Mouse (Mus musculus): ENCODE measurements around the gene Man1c1. TPM values are rescaled to one million over a fixed set of nuclear protein-coding genes. Genes with fewer than 3 reads are reported as not detected.
A peak's percentile ranks its signal among the peaks of the same experiment; 100 is the strongest.

Gene Man1c1
- total RNA-seq, 2 experiments from 2014 or later = 30.4 to 30.7 TPM

DNA sequence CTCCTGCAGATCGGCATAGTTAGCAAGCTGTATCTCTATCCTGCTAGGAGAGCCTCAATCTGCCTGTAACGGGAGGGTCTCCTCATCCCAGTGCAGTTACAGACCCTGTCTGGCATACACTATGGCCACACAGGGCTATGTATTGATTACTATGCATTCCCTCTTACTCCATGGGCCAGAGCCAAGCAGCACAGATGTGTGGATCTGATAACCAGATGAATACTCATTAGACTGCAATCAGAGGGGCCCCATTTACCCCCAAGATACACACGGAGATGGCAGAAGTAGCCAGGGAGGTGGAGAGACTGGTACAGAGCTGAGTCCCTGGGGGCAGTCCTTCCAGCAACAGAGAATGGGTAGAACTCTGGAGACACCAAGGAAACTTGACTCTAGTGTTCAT lies 101.5 kb downstream of the Man1c1 start:
- no peak for DNase-seq

DNA sequence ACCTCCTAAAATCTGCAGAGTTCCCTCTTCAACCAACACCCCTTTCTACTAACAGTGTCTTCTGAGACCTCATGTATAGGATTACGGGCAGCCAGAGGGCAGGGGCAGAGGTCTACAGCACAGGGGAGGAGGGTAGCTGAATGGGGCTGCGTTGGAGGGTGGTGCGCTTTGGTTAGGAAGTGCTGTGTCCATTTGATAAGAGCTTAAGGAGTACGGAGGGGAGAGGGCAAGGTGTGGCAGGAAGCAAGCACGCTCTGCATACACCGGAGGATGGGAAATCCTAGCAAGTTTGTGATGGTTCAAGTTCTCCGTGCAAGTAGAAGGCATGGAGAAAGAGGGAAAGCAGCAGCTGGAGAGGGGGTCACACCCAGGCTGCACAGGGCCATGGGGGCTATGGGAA lies 102.1 kb downstream of the Man1c1 start:
- no peak for DNase-seq

DNA sequence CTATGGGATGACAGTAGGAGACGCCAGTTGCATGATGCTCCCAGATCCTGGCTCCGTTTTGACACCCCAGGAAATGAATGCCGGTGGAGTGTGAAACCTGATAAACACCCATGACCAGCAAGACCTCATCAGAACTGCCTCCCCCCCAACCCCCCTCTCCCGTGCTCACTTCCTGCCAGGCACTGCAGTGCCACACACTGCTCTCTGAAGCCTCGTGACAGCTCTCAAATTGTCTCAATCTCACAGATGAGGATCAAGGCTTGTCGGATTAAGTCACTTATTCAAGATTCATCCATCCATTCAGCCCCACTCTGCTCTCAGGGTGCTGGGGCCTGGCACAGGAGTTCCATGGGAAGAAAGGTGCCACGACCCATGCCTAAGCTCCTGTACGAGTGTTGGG lies 102.7 kb downstream of the Man1c1 start:
- DNase-seq = no peak

DNA sequence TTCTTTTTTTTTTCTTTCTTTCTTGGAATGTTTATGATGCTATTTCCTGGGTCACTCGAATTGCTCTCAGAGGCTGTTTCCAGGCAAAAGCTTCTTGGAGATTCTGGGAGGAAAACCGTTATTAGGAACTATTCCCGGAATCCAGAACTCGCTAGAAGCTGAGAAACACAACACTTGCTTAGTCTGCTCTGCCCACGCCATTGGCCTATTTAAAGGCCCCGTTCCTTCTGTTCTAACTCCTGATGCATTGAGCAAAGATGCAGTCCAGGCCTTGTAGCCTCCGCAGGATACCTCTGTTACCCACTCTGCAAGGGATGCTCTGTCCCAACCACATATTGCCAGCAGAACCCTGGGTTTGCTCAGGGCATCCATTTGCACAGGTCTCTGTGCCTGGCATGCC lies 103.3 kb downstream of the Man1c1 start:
- DNase-seq = no peak

DNA sequence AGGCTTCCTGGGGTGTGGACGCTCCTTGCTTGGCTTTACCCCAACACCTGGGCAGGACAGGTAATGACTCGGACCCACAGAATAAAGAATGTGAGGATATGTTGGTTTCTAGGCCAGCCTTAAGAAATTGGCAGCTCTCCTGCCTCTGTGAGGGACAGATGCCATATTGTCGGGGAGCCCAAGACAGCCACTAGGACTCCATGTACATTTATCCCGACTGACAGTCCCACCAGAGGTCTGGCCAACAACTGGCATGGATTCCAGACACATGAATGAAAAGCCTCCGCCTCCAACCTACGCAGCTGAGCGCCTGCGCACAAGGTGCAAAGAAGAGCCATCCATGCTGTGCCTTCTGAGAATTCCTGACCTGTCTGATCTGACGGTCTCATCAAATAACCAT lies 104.0 kb downstream of the Man1c1 start:
- DNase-seq = no peak

DNA sequence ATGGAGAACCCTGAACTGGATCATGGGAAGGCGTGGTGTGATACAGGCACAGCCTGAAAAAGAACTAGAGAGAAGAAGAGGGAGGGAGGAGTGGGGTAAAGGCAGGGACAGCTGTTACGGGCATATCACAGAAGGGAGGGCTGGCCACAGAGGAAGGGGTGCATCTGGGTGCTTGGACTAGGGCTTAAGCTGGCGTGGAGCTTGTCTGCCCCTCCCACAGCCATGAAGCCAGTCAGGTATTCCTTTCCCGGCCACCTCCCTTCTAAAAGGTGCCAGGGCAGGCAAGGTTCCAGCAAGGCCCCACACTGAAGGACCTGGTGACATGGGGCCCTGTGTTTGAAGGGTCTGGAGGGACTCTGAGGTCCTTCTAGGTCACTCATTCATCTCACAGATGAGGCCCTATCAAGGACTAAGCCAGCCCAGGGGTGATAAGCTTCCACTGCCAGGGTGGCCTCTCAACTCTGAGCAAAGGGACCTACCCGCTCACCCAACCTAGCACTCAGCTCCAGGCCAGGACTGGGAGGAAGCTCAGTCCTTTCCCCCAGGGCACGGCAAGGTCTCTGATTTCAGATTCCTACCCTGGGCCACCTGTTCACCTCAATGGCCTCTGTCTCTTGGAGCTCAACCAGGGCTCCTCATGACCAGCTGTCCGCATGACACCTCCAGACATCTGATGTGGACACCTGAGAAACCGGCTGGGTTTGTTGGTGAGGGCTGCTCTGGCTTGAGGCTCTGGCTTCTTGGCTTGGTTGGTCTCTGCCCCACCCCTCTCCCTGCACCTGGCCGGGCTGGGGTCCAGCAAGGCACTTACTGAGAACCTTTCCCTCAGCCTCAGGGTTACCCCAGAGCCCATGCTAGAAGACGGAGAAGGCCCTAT lies 107.0 kb downstream of the Man1c1 start:
- peak; percentile 46 for DNase-seq

DNA sequence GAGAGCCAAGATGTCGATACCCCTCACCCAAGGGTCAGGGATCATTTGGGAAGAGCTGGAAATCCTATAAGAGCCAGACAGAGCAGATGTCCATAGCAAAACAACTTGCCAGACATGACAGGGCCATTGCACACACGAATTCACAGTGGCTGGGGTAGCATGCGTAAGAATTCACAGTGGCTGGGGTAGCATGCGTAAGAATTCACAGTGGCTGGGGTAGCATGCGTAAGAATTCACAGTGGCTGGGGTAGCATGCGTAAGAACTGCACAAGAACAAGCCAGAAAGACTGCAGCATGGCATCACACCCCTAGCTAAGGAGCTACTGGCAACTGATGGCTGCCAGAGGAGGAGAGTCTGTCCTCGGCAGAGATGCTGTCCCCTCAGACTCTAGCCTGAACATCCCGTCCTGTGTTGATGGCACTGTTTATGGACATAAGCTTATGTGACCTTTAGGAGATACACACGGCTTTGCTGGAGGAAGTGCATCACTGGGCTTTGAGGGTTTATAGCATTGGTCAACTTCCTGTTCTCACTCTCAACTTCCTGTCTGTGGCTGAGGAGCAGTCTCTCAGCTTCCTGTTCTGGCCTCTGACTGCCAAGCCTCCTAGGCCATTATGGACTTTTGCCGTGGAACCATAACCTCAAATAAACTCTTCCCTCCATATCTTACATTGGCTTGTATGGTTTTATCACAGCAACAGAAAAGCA lies 109.2 kb downstream of the Man1c1 start:
- DNase-seq = no peak

DNA sequence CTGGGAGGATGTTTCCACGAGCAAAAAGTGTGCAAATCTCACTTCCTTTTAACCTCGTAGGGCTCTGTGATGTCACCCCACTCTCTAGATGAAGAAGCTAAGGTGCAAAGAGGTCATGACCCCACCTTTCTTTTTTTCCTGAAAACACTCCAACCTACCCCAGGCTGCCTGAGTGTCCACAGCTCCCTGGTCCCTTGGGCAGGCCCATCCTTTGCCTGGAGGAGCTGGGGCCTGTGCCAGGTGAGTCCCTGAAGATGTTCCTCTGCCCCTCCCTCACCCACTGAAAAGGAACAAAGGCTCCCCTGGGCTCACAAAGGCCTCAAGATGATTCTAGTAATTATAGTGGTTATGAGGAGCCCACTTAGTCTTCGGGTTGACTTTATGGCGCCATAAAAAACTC lies 111.6 kb downstream of the Man1c1 start:
- no peak for DNase-seq

DNA sequence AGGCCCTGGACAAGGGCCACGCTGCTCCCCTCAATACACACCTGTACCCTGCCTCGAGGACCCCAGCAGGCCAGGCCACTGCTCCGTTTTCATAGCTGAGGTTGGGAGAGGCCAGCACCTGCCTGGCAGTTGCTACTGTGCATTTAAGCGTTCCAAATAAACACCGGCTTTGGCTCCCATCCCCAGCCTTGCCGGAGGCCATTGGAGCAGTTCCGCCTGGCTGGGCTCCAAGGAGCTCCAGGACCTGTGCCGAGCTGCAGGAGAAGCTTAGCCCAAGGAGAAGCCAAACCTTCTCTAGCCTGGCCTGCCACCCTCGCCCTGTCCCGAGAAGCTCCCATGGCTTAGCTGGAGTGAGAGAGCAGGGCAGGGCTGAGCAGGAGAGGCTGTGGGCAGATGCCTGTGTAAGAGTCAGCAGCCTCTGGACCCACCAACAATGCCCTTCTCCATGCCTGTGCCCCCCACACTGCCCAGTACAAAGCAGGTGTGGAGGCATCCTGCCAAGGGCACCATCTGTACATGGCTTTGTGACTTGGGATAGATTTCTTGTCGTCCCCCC lies 112.5 kb downstream of the Man1c1 start:
- peak; percentile 90 for DNase-seq

DNA sequence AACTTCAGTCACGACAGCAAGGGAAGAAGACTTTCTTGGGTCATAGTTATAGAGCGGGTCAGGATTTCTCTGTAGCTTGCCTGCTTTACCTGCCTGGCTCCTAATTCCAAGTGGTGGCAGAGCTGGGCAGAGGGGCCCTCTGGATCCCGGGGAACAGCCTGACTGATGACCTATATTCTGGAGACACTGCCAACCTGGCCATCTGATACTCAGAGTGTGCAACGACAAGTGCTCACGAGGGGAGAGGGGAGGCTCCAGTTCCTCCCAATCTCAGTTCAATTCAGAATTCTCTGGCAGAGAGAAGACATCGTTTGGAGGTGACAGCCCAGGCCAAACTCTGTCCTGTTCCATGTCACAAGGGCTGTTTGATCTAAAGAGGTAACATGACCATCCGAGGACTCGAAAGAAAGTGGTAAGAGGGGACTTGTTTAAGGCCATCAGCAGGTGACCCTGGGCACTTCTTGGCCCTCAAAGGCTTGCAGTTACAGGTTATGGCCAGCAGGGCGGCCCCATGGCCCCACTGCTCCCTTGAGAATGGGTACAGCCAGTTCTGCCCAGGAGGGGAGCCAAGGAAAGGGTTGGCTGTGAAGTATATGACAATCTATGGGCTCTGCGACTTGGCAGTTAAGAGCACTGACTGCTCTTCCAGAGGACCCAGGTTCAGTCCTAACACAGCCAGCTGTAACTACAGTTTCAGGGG lies 113.7 kb downstream of the Man1c1 start:
- DNase-seq = no peak

DNA sequence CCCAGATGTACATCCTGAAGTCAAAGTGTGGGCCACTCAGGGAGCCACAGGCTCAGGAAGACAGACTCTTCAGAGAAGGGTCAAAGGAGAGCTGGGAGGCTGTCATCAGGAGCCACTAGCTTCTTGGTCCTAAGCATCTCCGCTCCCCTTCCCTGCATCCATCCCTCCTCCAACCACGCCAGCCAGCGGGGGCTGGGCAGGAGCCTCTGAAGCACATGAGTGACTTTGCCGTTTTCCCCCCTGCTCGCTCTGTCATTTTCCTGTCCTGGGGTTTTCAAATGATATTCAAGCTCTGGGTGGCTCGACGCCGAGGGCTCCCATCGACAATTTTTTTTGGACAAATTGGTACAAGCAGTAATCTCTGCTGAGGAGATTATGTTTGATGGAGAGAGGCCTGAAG lies 114.3 kb downstream of the Man1c1 start:
- no peak for DNase-seq

DNA sequence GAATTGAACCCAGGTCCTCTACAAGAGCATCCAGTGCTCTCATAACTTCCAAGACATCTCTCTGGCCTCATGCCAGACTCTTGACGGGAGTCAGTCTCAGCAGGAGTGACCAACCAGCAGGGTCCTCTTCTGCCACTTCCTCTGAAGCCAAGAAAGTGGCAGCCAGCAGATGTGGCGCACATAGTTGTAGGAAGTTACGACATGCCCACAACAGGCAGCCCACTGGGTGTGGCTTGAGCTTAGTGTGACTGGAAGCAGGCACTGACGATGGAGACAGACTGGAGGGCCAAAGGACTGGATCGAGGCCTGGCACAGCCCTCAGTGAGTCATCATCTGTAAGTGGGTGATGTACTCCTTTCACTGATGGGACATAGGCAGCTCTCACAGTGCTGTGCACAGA lies 115.1 kb downstream of the Man1c1 start:
- no peak for DNase-seq

DNA sequence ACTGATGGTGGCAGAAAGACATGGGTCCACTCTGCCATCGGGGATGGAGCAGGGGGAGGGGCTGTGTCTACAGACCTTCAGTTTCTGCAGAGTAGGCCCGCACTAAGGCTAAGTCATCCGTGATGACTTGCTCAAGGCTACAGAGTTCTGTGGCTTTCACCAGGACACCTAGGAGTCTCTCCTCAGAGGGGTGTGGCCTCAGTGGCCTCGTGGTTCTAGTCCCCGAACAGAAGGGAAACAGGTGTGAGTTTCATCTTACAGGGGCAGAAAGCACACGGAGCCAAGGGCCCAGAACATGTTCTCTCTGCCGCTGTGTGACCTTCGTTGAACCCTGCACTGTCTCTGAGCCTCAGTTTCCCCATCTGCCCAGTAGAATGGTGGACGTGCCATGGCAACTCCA lies 115.8 kb downstream of the Man1c1 start:
- no peak for DNase-seq

DNA sequence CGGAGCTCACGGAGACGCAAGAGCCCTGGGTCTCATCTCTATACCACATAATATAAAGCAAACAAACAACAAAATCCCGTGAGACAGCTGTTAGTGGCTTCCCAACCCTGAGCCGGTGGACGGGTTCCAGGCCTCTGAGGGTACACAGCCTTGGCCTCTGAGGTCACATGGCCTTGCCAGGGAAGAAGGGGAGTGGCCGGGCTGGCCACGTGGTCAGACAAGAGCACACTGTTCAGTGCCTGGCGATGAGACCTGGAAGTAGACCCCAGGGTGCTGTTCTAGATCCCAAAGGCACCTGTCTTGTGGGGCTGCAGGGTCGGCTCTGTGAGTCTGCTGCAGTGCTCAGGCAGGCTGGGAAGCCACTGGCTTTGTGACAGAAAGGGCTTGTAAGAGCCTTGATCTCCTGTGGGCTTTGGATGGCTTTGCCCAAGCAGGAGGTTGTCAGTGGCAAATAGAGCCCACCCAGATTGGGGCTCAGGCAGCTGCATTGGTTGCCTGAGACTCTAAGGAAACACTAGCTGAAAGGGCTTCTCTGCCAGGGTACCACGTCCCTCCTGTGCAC lies 116.4 kb downstream of the Man1c1 start:
- no peak for DNase-seq

DNA sequence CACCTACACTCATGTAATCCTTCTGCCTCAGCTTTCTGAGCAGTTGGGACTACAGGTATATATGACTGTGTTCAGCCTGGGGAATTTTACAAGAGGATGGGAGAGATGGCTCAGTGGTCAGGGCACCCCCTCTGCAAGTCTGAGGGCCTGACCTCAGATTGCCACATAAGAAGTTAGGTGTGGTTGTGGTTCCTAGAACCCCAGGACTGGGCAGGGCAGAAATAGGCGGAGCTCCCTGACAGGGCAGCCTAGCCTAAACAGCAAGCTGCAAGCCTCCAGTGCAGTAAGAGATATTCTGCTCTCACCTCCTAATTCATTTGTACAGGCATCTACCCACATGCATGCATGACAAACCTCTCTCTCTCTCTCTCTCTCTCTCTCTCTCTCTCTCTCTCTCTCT lies 117.5 kb downstream of the Man1c1 start:
- no peak for DNase-seq

DNA sequence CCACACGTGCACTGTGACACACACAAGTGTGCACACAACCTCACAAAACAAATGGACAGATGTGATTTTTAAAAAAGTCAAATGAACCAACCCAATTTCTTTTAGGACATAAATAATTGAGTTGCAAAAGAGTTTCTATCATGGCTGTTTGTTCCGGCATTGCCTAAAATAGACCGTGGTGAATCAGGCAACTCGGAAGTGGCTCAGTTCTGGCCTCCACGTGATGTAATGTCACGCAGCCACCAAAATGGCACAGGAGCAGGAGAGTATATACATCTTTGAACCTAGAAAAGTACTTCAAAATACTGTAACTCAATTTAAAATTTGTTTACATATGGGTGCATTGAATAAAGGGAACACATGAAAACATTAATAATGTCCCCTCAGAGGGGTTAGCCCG lies 118.0 kb downstream of the Man1c1 start:
- no peak for DNase-seq

DNA sequence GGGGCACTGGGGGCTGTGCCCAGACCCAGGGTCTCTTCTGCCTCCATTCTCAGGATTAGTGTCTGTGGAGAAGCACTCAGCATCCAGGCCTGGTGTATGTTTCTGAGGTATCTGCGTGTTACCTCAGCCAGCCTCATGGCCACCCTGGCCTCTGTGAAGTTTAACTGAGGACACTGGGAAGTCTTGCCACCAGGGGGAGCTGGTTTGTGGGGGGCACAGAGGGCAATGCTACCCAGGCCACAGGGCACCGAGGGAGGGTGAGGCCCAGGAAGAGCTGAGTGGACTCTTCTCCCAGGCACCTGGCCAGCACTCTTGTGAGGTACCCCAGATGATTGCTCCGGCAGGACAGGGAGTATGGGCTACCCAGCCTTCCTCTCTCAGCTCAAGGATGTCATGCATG lies 120.6 kb downstream of the Man1c1 start:
- DNase-seq = peak; percentile 69

DNA sequence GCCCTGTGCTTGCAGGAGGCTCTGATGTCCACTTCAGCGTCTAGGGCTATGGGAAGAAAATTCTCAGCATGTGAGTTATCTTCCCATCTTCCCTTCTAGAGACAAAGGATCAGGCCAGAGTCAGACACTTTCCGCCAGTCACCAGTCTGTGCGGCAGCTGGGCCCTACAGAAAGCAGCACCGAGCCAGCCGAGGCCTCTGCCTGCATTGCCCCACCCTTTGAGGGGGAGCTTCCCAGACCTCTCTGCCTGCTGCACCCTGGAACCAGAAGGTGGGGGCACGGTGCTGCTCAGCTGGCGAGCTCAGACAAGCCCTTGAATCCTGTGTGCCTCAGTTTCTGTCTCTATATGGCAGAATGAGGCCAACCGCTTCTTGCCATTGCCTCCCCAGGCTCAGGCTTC lies 122.7 kb downstream of the Man1c1 start:
- no peak for DNase-seq

DNA sequence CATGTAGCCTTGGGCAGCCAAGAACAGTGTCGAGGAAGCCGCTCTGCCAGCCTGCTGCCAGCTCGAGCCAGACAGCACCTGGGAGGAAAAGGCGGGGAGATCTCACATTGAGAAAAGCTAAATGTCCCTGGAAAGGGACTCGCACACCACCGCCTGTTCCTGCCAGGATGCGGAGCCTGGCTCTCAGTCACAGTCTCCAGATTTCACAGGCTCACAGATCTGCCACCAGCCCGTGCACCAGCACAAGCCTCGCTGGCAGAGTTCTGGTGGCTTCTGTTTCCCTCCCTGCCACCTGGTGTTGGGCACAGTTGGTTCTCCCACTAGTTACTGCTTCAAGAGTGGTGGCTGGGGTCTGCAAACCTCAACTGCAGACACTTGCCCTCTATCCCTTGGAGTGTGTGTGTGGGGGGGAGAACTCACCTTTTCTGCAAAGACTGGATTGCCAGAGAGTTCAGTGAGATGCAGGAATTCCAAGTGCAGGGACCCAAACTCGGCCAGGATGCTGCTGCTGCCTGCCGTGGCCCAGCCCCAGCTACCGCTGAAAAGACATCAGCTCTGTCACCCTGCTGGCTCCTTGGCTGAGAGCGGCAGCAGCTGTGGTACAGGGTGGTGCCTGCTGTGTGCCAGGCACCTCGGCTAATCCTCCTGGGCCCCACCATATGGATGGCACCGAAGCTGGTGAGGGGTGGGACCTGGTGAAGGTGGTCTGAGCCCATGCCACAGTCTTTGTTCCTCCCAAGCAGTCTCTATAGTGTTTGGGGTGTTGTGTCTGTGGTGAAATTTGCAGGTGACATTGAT lies 123.5 kb downstream of the Man1c1 start:
- no peak for DNase-seq

DNA sequence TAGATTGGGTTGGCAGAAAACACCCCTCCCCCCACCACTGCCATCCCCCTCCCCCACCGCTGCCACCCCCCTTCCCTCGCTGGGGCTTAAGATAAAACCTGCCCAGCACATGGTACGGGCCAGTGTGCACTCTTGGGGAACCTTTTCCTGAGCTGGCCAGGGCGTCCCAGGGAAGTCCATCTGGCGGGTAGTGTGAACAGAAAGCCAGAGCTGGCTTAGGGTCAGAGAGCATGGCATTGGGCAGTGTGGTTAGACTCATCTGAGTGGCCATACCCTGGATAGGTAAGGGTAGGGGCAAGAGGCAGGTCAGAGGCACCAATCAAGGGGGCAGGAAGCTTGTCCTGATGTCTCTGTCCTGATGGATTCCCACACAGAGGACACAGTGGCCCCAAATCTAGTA lies 124.5 kb downstream of the Man1c1 start:
- no peak for DNase-seq

DNA sequence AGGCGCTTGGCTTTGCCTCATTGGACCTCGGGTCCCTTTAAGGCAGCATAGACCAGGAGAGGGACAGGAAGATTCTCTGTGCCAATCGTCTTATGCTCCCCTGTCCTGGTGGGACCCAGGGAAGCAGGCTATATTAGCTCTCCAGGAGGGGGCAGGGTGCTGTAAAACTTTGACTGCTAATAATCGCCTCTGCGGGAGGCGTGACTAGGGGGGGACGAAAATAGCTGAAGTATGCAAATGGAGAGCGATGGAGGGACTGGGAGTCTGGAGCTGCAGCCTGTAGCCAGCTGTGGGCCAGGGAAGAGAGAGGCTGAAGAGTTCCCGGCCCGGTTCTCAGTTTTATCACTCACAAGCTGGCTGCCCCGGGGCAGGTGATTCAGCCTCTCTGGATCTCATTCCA lies 124.9 kb downstream of the Man1c1 start:
- DNase-seq = peak; percentile 76

DNA sequence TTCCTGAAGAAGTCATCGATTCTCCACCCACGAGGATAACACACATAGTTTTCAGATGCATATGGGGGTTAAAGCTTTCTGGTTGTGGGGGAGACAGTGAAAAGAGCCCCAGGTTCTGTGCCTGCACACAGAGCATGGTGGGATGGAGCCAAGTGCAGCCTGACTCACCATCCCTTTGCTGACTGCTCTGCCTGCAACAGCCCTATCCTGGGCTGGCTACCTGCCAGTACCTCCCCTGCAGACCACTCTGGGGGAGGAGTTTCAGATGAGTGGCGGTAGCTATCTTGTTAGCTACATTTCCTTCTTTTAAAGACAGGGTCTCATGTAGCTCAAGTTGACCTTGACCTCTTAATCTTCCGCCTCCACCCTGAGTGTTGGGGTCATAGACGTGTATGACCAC lies 125.7 kb downstream of the Man1c1 start:
- no peak for DNase-seq

All from heart, postnatal 4 days (tissue).